Mouse (Mus musculus): Measurements from ENCODE around the gene Polh. TPM values are rescaled to one million over a fixed set of nuclear protein-coding genes. Genes with fewer than 3 reads are reported as not detected.

Polh gene
- total RNA-seq, 2 experiments from 2014 or later: 4.6 to 17.8 TPM

- ATAC-seq (replicated peaks; ENCODE audit: low FRiP score, poor library complexity, severe bottlenecking): no peak
These were observed 62.6 kb downstream of the Polh start for GRCm38 (mm10) chr17:46139872-46140271.

GRCm38 (mm10) chr17:46138563-46139236 lies 63.7 kb downstream of the Polh start:
- peak; percentile 58 for ATAC-seq (replicated peaks; ENCODE audit: low FRiP score, poor library complexity, severe bottlenecking)

GRCm38 (mm10) chr17:46132862-46133261 lies 69.6 kb downstream of the Polh start:
- peak; percentile 83 for ATAC-seq (replicated peaks; ENCODE audit: low FRiP score, poor library complexity, severe bottlenecking)

GRCm38 (mm10) chr17:46132058-46132718 lies 70.3 kb downstream of the Polh start:
- peak; percentile 78 for ATAC-seq (replicated peaks; ENCODE audit: low FRiP score, poor library complexity, severe bottlenecking)

- ATAC-seq (replicated peaks; ENCODE audit: low FRiP score, poor library complexity, severe bottlenecking): no peak
These were observed 72.5 kb downstream of the Polh start for GRCm38 (mm10) chr17:46129741-46130498.

- no peak for ATAC-seq (replicated peaks; ENCODE audit: low FRiP score, poor library complexity, severe bottlenecking)
These were observed 74.5 kb downstream of the Polh start for GRCm38 (mm10) chr17:46127814-46128493.

- ATAC-seq (replicated peaks; ENCODE audit: low FRiP score, poor library complexity, severe bottlenecking): no peak
These were observed 75.8 kb downstream of the Polh start for GRCm38 (mm10) chr17:46126608-46127007.

- ATAC-seq (replicated peaks; ENCODE audit: low FRiP score, poor library complexity, severe bottlenecking): no peak
These were observed 78.3 kb downstream of the Polh start for GRCm38 (mm10) chr17:46123953-46124700.

- ATAC-seq (replicated peaks; ENCODE audit: low FRiP score, poor library complexity, severe bottlenecking): no peak
These were observed 79.2 kb downstream of the Polh start for GRCm38 (mm10) chr17:46123285-46123684.

- ATAC-seq (replicated peaks; ENCODE audit: low FRiP score, poor library complexity, severe bottlenecking): no peak
These were observed 79.7 kb downstream of the Polh start for GRCm38 (mm10) chr17:46122791-46123190.

Other genes with a start within 250 kb of the Polh start
- 8.8 and 14.8 TPM in 2 replicates for gene Vegfa, start 170.3 kb downstream of the Polh start, total RNA-seq (2015; ENCODE audit: low replicate concordance)
- 5.7 and 11.3 TPM in 2 replicates for gene Vegfa, start 170.3 kb downstream of the Polh start, total RNA-seq (2017; ENCODE audit: low replicate concordance)
- gene Mrps18a, start 91.7 kb downstream of the Polh start, total RNA-seq (2015; ENCODE audit: low replicate concordance): 8.6 and 20.9 TPM in 2 replicates
- 3.6 and 21.0 TPM in 2 replicates for gene Mrps18a, start 91.7 kb downstream of the Polh start, total RNA-seq (2017; ENCODE audit: low replicate concordance)
- 2.1 TPM in 1 of 2 replicates, not detected in the other for gene Rsph9, start 58.4 kb downstream of the Polh start, total RNA-seq (2015; ENCODE audit: low replicate concordance)
- gene Rsph9, start 58.4 kb downstream of the Polh start, total RNA-seq (2017; ENCODE audit: low replicate concordance): 0.42 and 7.3 TPM in 2 replicates
- 33.0 and 66.5 TPM in 2 replicates for gene Mad2l1bp, start 49.1 kb downstream of the Polh start, total RNA-seq (2015; ENCODE audit: low replicate concordance)
- gene Mad2l1bp, start 49.1 kb downstream of the Polh start, total RNA-seq (2017; ENCODE audit: low replicate concordance): 30.2 and 33.7 TPM in 2 replicates
- gene Gtpbp2, start 41.6 kb downstream of the Polh start, total RNA-seq (2015; ENCODE audit: low replicate concordance): 296 and 371 TPM in 2 replicates
- 714 and 945 TPM in 2 replicates for gene Gtpbp2, start 41.6 kb downstream of the Polh start, total RNA-seq (2017; ENCODE audit: low replicate concordance)
- gene Xpo5, start 137 bp upstream of the Polh start, total RNA-seq (2015; ENCODE audit: low replicate concordance): 9.0 and 15.3 TPM in 2 replicates
- gene Xpo5, start 137 bp upstream of the Polh start, total RNA-seq (2017; ENCODE audit: low replicate concordance): 11.7 and 14.9 TPM in 2 replicates
- gene Polr1c, start 45.4 kb upstream of the Polh start, total RNA-seq (2015; ENCODE audit: low replicate concordance): 14.8 and 18.8 TPM in 2 replicates
- 9.6 and 15.1 TPM in 2 replicates for gene Polr1c, start 45.4 kb upstream of the Polh start, total RNA-seq (2017; ENCODE audit: low replicate concordance)
- 15.4 and 42.8 TPM in 2 replicates for gene Yipf3, start 45.4 kb upstream of the Polh start, total RNA-seq (2015; ENCODE audit: low replicate concordance)
- 22.7 and 29.7 TPM in 2 replicates for gene Yipf3, start 45.4 kb upstream of the Polh start, total RNA-seq (2017; ENCODE audit: low replicate concordance)
- gene Lrrc73, start 50.9 kb upstream of the Polh start, total RNA-seq (2015; ENCODE audit: low replicate concordance): 0.42 TPM in 1 of 2 replicates, not detected in the other
- 0.42 and 1.4 TPM in 2 replicates for gene Lrrc73, start 50.9 kb upstream of the Polh start, total RNA-seq (2017; ENCODE audit: low replicate concordance)
- gene Tjap1, start 80.4 kb upstream of the Polh start, total RNA-seq (2015; ENCODE audit: low replicate concordance): 4.0 and 23.1 TPM in 2 replicates
- gene Tjap1, start 80.4 kb upstream of the Polh start, total RNA-seq (2017; ENCODE audit: low replicate concordance): 12.3 and 28.2 TPM in 2 replicates
- gene Dlk2, start 94.8 kb upstream of the Polh start, total RNA-seq (2015; ENCODE audit: low replicate concordance): not detected in 2 replicates
- not detected in 2 replicates for gene Dlk2, start 94.8 kb upstream of the Polh start, total RNA-seq (2017; ENCODE audit: low replicate concordance)
- 0.84 and 2.5 TPM in 2 replicates for gene Abcc10, start 125.7 kb upstream of the Polh start, total RNA-seq (2015; ENCODE audit: low replicate concordance)
- 0.51 and 1.1 TPM in 2 replicates for gene Abcc10, start 125.7 kb upstream of the Polh start, total RNA-seq (2017; ENCODE audit: low replicate concordance)
- gene Zfp318, start 181.1 kb upstream of the Polh start, total RNA-seq (2015; ENCODE audit: low replicate concordance): 3.6 and 5.6 TPM in 2 replicates
- 3.9 and 4.7 TPM in 2 replicates for gene Zfp318, start 181.1 kb upstream of the Polh start, total RNA-seq (2017; ENCODE audit: low replicate concordance)
- gene Crip3, start 226.3 kb upstream of the Polh start, total RNA-seq (2015; ENCODE audit: low replicate concordance): not detected in 2 replicates
- not detected in 2 replicates for gene Crip3, start 226.3 kb upstream of the Polh start, total RNA-seq (2017; ENCODE audit: low replicate concordance)
- gene Slc22a7, start 235.8 kb upstream of the Polh start, total RNA-seq (2015; ENCODE audit: low replicate concordance): not detected in 2 replicates
- gene Slc22a7, start 235.8 kb upstream of the Polh start, total RNA-seq (2017; ENCODE audit: low replicate concordance): not detected in 2 replicates